Mouse (Mus musculus) kidney, embryonic 16.5 days (tissue): Measurements from ENCODE around the gene Stac3. TPM values are rescaled to one million over a fixed set of nuclear protein-coding genes. Genes with fewer than 3 reads are reported as not detected.

Experiments used
- ATAC-seq: fragments of 200-750 bp; cut with Nextera tagmentation; 2 replicates; pipeline ENCODE4 v1.8.0; 2017; ENCODE audit warnings: moderate TSS enrichment; ENCODE audit not compliant: low FRiP score, low TSS enrichment
- H3K27ac ChIP-seq: fragments of 300-500 bp; sonication (generic); 2 replicates; pipeline ENCODE4 v1.5.1; 2014; ENCODE audit warnings: low read length
- H3K27me3 ChIP-seq: fragments of 300-500 bp; sonication (generic); 2 replicates; pipeline ENCODE4 v1.6.1; 2014; ENCODE audit warnings: low read length, control low read depth, mixed read lengths; ENCODE audit not compliant: insufficient read depth
- H3K36me3 ChIP-seq: fragments of 300-500 bp; sonication (generic); 2 replicates; pipeline ENCODE4 v1.6.1; 2014; ENCODE audit warnings: low read length, control low read depth, mixed read lengths; ENCODE audit not compliant: insufficient read depth
- H3K4me1 ChIP-seq: fragments of 300-500 bp; sonication (generic); 2 replicates; pipeline ENCODE4 v1.6.1; 2014; ENCODE audit warnings: low read length, control low read depth, mixed read lengths; ENCODE audit not compliant: insufficient read depth
- H3K4me2 ChIP-seq: fragments of 300-500 bp; sonication (generic); replicated peaks from 2 replicates; pipeline ENCODE4 v1.6.1; 2014; ENCODE audit warnings: low read depth, low read length
- H3K4me3 ChIP-seq: fragments of 300-500 bp; sonication (generic); 2 replicates; pipeline ENCODE4 v1.5.1; 2014; ENCODE audit warnings: mild to moderate bottlenecking, low read length
- H3K9ac ChIP-seq: fragments of 300-500 bp; sonication (generic); replicated peaks from 2 replicates; pipeline ENCODE4 v1.6.1; 2014; ENCODE audit warnings: low read length
- H3K9me3 ChIP-seq: fragments of 300-500 bp; sonication (generic); 2 replicates; pipeline ENCODE4 v1.6.1; 2016; ENCODE audit warnings: low read length, control low read depth
- WGBS: fragments of 180-500 bp; shearing (Covaris S2); extraction: QIAGEN DNeasy Blood & Tissue Kit; methylation state at CpG from one replicate; pipeline ENCODE4 v1.1.7; 2014; 5-methylcytosine and 5-hydroxymethylcytosine counted together
- polyA plus RNA-seq: library from polyadenylated mRNA; unstranded; fragments of >200 nt; fragmentation: Nextera tagmentation; extraction: Ambion mirVana; gene quantifications from 2 replicates; pipeline ENCODE4 v1.2.1, GENCODE M21; 2015

Stac3 gene
- polyA plus RNA-seq, 1 experiment from 2014 or later = 0.85 TPM

DNA sequence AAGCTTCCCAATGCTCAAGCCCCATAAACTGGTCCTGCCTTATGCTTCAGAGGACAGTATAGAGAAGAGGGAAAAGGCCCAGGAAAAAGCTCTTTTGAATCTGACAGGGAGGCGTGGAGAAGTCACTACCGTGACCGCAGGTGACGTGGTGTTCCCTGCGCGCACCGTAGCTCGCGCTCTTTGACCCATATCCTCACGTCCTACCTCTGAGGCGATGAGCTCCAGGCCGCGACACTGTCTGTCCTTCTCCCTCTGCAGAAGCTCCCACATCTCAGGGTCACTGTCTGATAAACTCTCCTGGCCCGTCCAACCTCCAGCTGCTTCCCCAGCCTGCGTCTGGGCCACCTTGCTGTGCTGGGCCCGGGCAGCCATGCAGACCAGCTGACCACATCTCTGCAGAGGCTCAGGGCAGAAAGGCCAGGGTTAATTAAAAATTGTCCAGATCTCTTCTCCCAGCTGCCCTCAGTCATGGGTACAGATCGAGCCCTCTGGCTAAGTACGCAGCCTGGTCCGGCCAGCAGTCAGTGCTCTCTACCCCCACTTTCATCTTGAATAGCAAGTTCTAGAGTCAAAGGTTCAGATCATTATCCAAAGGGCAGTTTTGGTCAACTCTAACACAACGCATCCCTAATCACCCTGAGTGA is 19.4 kb downstream of the Stac3 start:
- Histone ChIP-seq H3K36me3 (peaks cover 22% of the 10 kb centered on the region), H3K27ac (peak overlapping the region; percentile 1; the same call in 1 of the 2 replicates), H3K4me1 (peaks cover 41% of the 10 kb centered on the region), H3K4me3 (peak overlapping the region; percentile 58), H3K9me3 (no peaks in the 10 kb centered on the region), H3K9ac (peak overlapping the region; percentile 67; the same call in 1 of the 2 replicates), H3K27me3 (peaks cover 42% of the 10 kb centered on the region), H3K4me2 (peak overlapping the region; percentile 77)
- 48% methylated on average over 20 of the region's 20 CpGs for whole genome bisulfite sequencing
- ATAC-seq = peak; percentile 18; the same call in 1 of the 2 replicates

DNA sequence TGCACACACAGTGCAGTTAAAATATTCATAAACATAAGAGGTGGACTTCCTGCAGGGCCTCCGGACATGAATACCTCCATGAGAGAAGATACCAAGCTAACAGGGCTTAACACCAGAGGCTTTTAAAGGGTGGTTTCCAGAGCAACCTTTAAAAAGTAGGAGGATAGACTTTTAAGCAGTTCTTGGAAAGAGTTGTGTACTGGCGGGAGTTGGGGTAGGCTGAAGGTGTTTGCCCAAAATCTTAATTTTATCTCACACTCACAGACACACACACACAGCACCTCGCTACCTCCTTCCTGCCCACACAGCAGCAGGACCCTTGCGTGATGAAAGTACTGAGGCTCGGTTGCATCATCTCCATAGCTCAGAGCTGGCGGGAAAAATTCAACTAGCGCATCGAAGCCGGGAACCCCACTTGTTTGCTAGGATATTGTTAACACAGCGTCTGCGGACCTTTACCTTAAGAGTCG is 20.2 kb downstream of the Stac3 start:
- no peak for ATAC-seq
- Histone ChIP-seq H3K27me3 (peaks cover 46% of the 10 kb centered on the region), H3K4me3 (peak overlapping the region; percentile 58), H3K9me3 (no peaks in the 10 kb centered on the region), H3K36me3 (peaks cover 22% of the 10 kb centered on the region), H3K27ac (0 out of 2 replicates have a peak overlapping the region, but pooled peaks have one; percentile 1), H3K4me2 (peak overlapping the region; percentile 77), H3K4me1 (peaks cover 41% of the 10 kb centered on the region), H3K9ac (peak overlapping the region; percentile 67)
- whole genome bisulfite sequencing = 7% methylated on average over 12 of the region's 12 CpGs

DNA sequence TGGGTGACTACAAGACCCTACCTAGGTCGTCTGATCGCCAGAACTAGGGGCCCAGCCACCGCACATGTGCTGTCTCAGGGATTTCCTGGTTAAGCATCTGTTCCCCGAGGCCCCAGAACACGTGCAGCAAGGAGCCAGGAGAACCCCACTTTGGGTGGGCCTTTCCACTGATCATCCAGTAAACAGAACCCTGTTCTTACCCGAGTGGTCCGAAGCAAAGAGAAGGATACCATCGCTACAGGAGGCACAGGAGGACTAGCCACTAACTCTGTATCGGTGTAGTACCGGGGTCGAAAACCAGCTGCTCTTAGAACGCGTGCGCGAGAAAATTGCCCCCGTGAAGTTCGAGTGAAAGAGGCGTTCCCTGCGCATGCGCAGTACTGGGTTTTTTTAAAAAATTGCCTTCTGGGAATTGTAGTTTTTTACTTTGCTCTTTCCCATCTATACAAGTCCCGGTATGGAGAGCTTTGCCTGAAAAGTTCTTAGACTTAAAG is 20.6 kb downstream of the Stac3 start, which contains the start of gene Shmt2:
TSS of gene Shmt2 (minus strand) at position 357 of the 494 bp plus-strand sequence.
- Histone ChIP-seq H3K27me3 (peaks cover 48% of the 10 kb centered on the region), H3K4me3 (peak within 1 kb of the TSS; percentile 58), H3K27ac (peak within 1 kb of the TSS; percentile 1; the same call in 1 of the 2 replicates), H3K4me2 (peak within 1 kb of the TSS; percentile 77), H3K9me3 (no peaks in the 10 kb centered on the region), H3K9ac (peak within 1 kb of the TSS; percentile 67), H3K36me3 (peaks cover 22% of the 10 kb centered on the region), H3K4me1 (peaks cover 38% of the 10 kb centered on the region)
- peak; percentile 52 for ATAC-seq
- WGBS = under 1% methylated on average over 21 of the region's 21 CpGs

DNA sequence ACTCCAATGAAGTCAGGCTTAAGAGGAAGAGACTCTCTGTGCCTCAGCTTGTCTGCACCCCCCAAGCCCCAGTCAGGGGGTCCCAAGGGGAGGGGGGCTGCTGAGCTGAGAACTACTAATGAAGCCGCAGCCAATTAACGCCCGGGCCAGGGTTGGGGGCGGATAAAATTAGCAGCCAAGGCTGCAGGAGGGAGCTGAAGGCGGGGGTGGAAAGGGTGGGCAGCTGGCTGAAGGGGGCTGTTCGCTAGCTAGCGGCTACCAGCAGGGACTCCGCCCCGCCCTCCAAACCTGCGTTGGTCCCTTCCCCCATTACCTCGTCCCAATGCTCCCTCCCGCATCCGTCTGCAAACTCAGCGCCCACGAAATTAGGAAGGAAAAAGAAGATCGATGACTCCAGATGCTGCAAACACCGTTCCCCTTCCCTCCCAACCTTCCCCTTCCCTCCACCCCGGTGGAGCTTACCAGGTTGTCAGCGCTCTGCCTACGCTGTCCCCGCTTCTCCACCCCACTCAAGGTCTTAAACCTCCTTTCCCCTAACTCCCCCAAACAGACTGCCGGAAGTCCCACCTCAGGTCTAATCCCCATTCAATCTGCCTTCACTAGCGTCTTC is 23.3 kb downstream of the Stac3 start:
- WGBS = 5% methylated on average over 22 of the region's 23 CpGs
- Histone ChIP-seq H3K9me3 (no peaks in the 10 kb centered on the region), H3K4me2 (no peak overlapping the region), H3K4me3 (no peak overlapping the region), H3K27me3 (peaks cover 70% of the 10 kb centered on the region), H3K36me3 (peaks cover 5% of the 10 kb centered on the region), H3K27ac (no peak overlapping the region), H3K4me1 (peaks cover 36% of the 10 kb centered on the region), H3K9ac (no peak overlapping the region)
- ATAC-seq = no peak

DNA sequence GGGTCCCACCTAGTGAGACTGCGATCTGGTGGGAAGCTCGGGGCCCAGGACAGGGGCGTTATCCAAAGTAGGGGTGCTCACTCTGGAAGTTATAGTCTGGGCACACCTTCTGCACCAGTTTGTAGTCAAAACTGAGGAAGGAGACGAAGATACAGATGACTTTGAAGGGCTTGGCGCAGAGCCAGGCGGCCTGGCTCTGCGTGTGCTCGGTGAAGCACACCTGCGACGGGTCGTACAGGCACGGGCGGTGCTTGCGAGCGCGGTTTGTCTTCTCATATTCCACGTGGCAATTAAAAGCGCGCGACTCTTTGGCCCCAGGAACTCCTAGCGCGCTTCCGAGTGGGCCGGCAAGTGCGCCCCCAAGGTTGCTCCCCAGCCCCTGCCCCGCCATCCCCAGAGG is 24.6 kb downstream of the Stac3 start:
- H3K4me2 ChIP-seq = peak overlapping the region; percentile 52
- H3K36me3 ChIP-seq = no peaks in the 10 kb centered on the region
- no peak for ATAC-seq
- under 1% methylated on average over 26 of the region's 26 CpGs for WGBS
- no peak overlapping the region for H3K27ac ChIP-seq
- H3K9me3 ChIP-seq = no peaks in the 10 kb centered on the region
- peak overlapping the region; percentile 32 for H3K4me3 ChIP-seq
- H3K4me1 ChIP-seq = peaks cover 31% of the 10 kb centered on the region
- H3K9ac ChIP-seq = peak overlapping the region; percentile 16
- peaks cover 83% of the 10 kb centered on the region for H3K27me3 ChIP-seq

DNA sequence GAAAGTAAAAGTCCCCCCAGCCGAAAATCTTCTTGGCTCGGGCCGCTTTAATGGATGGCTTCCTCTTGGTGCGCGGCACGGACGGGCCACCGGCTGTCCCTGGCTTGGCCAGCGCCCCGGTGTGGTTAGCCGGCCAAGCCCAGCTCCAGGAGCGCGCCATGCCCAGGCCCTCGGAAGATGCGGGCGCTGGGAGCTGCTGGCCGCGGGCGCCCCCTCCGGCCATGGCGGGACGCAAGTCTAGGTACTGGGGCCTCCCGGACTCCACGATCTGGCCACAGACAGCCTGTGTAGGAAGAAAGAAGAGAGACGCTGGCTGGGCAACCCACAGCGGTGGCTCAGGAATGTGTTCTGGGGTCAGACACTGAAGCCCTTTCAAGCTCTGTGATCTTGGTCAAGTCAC is 25.2 kb downstream of the Stac3 start:
- H3K27ac ChIP-seq = no peak overlapping the region
- peaks cover 30% of the 10 kb centered on the region for H3K4me1 ChIP-seq
- WGBS = under 1% methylated on average over 26 of the region's 26 CpGs
- peak overlapping the region; percentile 16; the same call in 1 of the 2 replicates for H3K9ac ChIP-seq
- no peaks in the 10 kb centered on the region for H3K36me3 ChIP-seq
- H3K9me3 ChIP-seq = no peaks in the 10 kb centered on the region
- H3K27me3 ChIP-seq = peaks cover 90% of the 10 kb centered on the region
- peak overlapping the region; percentile 32 for H3K4me3 ChIP-seq
- H3K4me2 ChIP-seq = peak overlapping the region; percentile 52
- ATAC-seq = 0 out of 2 replicates have a peak, but pooled peaks have one; percentile 36

DNA sequence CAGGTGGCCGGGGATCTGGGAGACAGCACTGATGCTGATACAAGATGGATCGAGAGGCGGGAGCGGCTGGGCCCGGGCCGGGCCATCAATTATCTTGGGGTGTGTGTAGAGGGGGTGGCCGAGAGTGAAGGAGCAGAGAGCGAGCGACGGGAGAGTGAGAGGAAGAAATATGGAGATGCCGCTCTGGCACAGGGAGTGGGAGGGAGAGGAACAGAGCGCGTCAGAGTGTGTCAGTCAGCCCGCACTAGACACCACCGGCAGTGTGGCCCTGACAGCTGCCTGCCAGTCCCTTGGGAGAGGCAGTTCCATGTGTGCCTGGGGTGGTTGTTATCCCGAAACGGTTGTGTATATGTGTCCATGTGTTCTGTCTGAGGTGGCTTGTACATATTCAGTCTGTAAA is 26.0 kb downstream of the Stac3 start:
- WGBS = 3% methylated on average over 17 of the region's 17 CpGs
- Histone ChIP-seq H3K9ac (no peak overlapping the region), H3K27ac (no peak overlapping the region), H3K4me3 (no peak overlapping the region), H3K36me3 (no peaks in the 10 kb centered on the region), H3K4me2 (no peak overlapping the region), H3K9me3 (no peaks in the 10 kb centered on the region), H3K4me1 (peaks cover 26% of the 10 kb centered on the region), H3K27me3 (peaks cover 98% of the 10 kb centered on the region)
- peak; percentile 13; the same call in 1 of the 2 replicates for ATAC-seq

DNA sequence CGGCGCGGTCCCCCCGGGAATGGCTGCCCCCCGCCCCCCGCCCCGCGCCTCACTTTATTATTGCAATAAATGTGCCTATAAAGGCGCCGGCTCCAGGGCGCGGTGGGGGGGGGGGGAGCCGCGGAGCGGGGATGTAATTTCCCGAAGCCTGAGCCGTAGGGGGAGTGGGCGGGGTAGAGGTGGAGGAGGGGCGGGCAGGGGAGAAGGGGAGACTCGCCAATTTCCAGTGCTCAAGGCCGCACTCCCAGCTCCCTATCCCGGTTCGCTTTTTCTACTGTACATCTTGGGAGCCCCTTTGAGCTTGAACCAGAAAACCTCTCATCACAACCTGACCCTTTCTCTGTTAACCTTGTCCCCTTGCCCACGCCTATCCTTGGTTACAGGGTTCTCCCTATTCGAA is 29.5 kb downstream of the Stac3 start:
- Histone ChIP-seq H3K9me3 (no peaks in the 10 kb centered on the region), H3K27ac (no peak overlapping the region), H3K4me1 (peaks cover 37% of the 10 kb centered on the region), H3K9ac (no peak overlapping the region), H3K27me3 (peaks cover 100% of the 10 kb centered on the region), H3K36me3 (no peaks in the 10 kb centered on the region), H3K4me2 (peak overlapping the region; percentile 36), H3K4me3 (no peak overlapping the region; the same call in 1 of the 2 replicates)
- under 1% methylated on average over 20 of the region's 25 CpGs for WGBS
- no peak for ATAC-seq

DNA sequence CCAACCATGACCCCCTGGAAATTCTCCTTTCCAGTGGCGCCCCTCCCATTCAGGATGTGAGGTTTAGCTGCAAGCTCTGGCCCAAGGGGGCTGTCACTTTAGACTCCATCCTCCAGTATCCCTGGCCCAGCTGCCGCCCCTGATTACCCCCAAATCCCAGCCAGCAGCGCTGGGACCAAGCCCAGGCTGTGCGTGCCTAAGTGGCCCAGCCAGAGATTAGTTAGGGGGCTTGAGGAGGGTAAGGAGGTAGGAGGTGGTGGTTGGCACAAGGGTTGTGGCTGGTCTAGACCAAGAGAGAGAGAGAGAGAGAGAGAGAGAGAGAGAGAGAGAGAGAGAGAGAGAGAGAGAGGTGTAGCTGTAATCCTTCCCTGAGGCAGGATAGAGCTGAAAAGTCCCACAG is 30.1 kb downstream of the Stac3 start:
- Histone ChIP-seq H3K9ac (no peak overlapping the region), H3K4me1 (peaks cover 31% of the 10 kb centered on the region), H3K9me3 (no peaks in the 10 kb centered on the region), H3K27ac (no peak overlapping the region), H3K4me2 (no peak overlapping the region), H3K4me3 (no peak overlapping the region), H3K27me3 (peaks cover 100% of the 10 kb centered on the region), H3K36me3 (no peaks in the 10 kb centered on the region)
- WGBS = 10% methylated on average over 4 of the region's 4 CpGs
- no peak for ATAC-seq
